Mouse (Mus musculus): ENCODE results near the gene Dhrs3.

Gene Dhrs3

GRCm38 (mm10) chr4:144894487-144895210 is 2.0 kb downstream of the Dhrs3 start:
- in situ Hi-C loops (cut with MboI; ENCODE audit: unreplicated experiment in 2 of 2) = loop anchor here (5.0 to 25.0 kb wide), 6 partner anchors 123 to 1732 kb away; no protein-coding TSS in a partner anchor

GRCm38 (mm10) chr4:144895211-144895590 is 2.6 kb downstream of the Dhrs3 start:
- in situ Hi-C loops (cut with MboI; ENCODE audit: unreplicated experiment in 2 of 2) = loop anchor here in 1 of 2 experiments (25.0 kb wide), 1 partner anchor 1733 kb away; no protein-coding TSS in a partner anchor

- in situ Hi-C loops (cut with MboI; ENCODE audit: unreplicated experiment in 2 of 2) = loop anchor here in 1 of 2 experiments (25.0 kb wide), 1 partner anchor 1734 kb away; no protein-coding TSS in a partner anchor
Measured at GRCm38 (mm10) chr4:144896321-144896720, 3.7 kb downstream of the Dhrs3 start.

- in situ Hi-C loops (cut with MboI; ENCODE audit: unreplicated experiment in 2 of 2) = loop anchor here in 1 of 2 experiments (25.0 kb wide), 1 partner anchor 1736 kb away; no protein-coding TSS in a partner anchor
Measured at GRCm38 (mm10) chr4:144898036-144898649, 5.5 kb downstream of the Dhrs3 start.

GRCm38 (mm10) chr4:144898737-144899136 is 6.1 kb downstream of the Dhrs3 start:
- in situ Hi-C loops (cut with MboI; ENCODE audit: unreplicated experiment in 2 of 2) = loop anchor here in 1 of 2 experiments (25.0 kb wide), 1 partner anchor 1736 kb away; no protein-coding TSS in a partner anchor

- in situ Hi-C loops (cut with MboI; ENCODE audit: unreplicated experiment in 2 of 2) = no loop called here
Measured at GRCm38 (mm10) chr4:144901561-144902111, 9.0 kb downstream of the Dhrs3 start.

GRCm38 (mm10) chr4:144903088-144903487 is 10.5 kb downstream of the Dhrs3 start:
- in situ Hi-C loops (cut with MboI; ENCODE audit: unreplicated experiment in 2 of 2) = no loop called here

GRCm38 (mm10) chr4:144903932-144904331 is 11.3 kb downstream of the Dhrs3 start:
- in situ Hi-C loops (cut with MboI; ENCODE audit: unreplicated experiment in 2 of 2) = no loop called here

- in situ Hi-C loops (cut with MboI; ENCODE audit: unreplicated experiment in 2 of 2) = no loop called here
Measured at GRCm38 (mm10) chr4:144905128-144905527, 12.5 kb downstream of the Dhrs3 start.

- in situ Hi-C loops (cut with MboI; ENCODE audit: unreplicated experiment in 2 of 2) = no loop called here
Measured at GRCm38 (mm10) chr4:144906001-144906889, 13.6 kb downstream of the Dhrs3 start.

- in situ Hi-C loops (cut with MboI; ENCODE audit: unreplicated experiment in 2 of 2) = no loop called here
Measured at GRCm38 (mm10) chr4:144906978-144907703, 14.5 kb downstream of the Dhrs3 start.

GRCm38 (mm10) chr4:144908825-144909224 is 16.2 kb downstream of the Dhrs3 start:
- in situ Hi-C loops (cut with MboI; ENCODE audit: unreplicated experiment in 2 of 2) = no loop called here

- in situ Hi-C loops (cut with MboI; ENCODE audit: unreplicated experiment in 2 of 2) = no loop called here
Measured at GRCm38 (mm10) chr4:144910281-144910680, 17.7 kb downstream of the Dhrs3 start.

GRCm38 (mm10) chr4:144913298-144914152 is 20.9 kb downstream of the Dhrs3 start:
- in situ Hi-C loops (cut with MboI; ENCODE audit: unreplicated experiment in 2 of 2) = no loop called here

- in situ Hi-C loops (cut with MboI; ENCODE audit: unreplicated experiment in 2 of 2) = no loop called here
Measured at GRCm38 (mm10) chr4:144916520-144916919, 23.9 kb downstream of the Dhrs3 start.

GRCm38 (mm10) chr4:144917101-144917500 is 24.5 kb downstream of the Dhrs3 start:
- in situ Hi-C loops (cut with MboI; ENCODE audit: unreplicated experiment in 2 of 2) = no loop called here

GRCm38 (mm10) chr4:144918501-144918900 is 25.9 kb downstream of the Dhrs3 start:
- in situ Hi-C loops (cut with MboI; ENCODE audit: unreplicated experiment in 2 of 2) = no loop called here

- in situ Hi-C loops (cut with MboI; ENCODE audit: unreplicated experiment in 2 of 2) = no loop called here
Measured at GRCm38 (mm10) chr4:144928693-144929436, 36.2 kb downstream of the Dhrs3 start.

Data from v-Abl transformed pro-B cells (cell line).